Mouse (Mus musculus): ENCODE data around the gene Olfr1043. TPM values are rescaled to one million over a fixed set of nuclear protein-coding genes. Genes with fewer than 3 reads are reported as not detected.
"Not testable (repeated sequence)": the region's sequence is repeated elsewhere in the genome, so short reads cannot be mapped to it uniquely, and the experiment has no call there.

Gene Olfr1043
- not detected in 2 replicates for polyA plus RNA-seq (2012; ENCODE audit: insufficient read depth, insufficient read length, missing spikeins)

GRCm38 (mm10) chr2:86167422-86167821 lies at the start of gene Olfr1043:
Gene Olfr1043, minus strand, starts transcription at chr2:86167522.
- H3K27ac ChIP-seq (replicated peaks; ENCODE audit: low read depth, low read length): no peak within 1 kb of the TSS
- H3K4me1 ChIP-seq (ENCODE audit: control insufficient read depth, insufficient read depth, insufficient read length, low read length): no peaks in the 10 kb centered on the region
- H3K4me3 ChIP-seq (ENCODE audit: insufficient read depth, low read depth, low read length): no peak within 1 kb of the TSS

- no peak within 1 kb of the TSS for H3K4me3 ChIP-seq (ENCODE audit: insufficient read depth, low read depth, low read length)
These were observed 35.6 kb upstream of the Olfr1043 start, which contains the start of gene Olfr1045 for GRCm38 (mm10) chr2:86202909-86203308. Gene Olfr1045, minus strand, starts transcription at chr2:86203009.

GRCm38 (mm10) chr2:86195863-86196262 lies 28.5 kb upstream of the Olfr1043 start:
- no peak overlapping the region for H3K27ac ChIP-seq (replicated peaks; ENCODE audit: low read depth, low read length)

More at GRCm38 (mm10) chr2:86202909-86203308, 35.6 kb upstream of the Olfr1043 start, which contains the start of gene Olfr1045:
- H3K27ac ChIP-seq (replicated peaks; ENCODE audit: low read depth, low read length): no peak within 1 kb of the TSS
- no peaks in the 10 kb centered on the region for H3K4me1 ChIP-seq (ENCODE audit: control insufficient read depth, insufficient read depth, insufficient read length, low read length)

GRCm38 (mm10) chr2:86185583-86185982 lies 18.3 kb upstream of the Olfr1043 start, which contains the start of gene Olfr52:
Gene Olfr52, minus strand, starts transcription at chr2:86185683.
- no peak within 1 kb of the TSS for H3K4me3 ChIP-seq (ENCODE audit: insufficient read depth, low read depth, low read length)
- no peak within 1 kb of the TSS for H3K27ac ChIP-seq (replicated peaks; ENCODE audit: low read depth, low read length)
- H3K4me1 ChIP-seq (ENCODE audit: control insufficient read depth, insufficient read depth, insufficient read length, low read length): no peaks in the 10 kb centered on the region

More at GRCm38 (mm10) chr2:86195863-86196262, 28.5 kb upstream of the Olfr1043 start:
- Histone ChIP-seq H3K4me1 (ENCODE audit: control insufficient read depth, insufficient read depth, insufficient read length, low read length) (no peaks in the 10 kb centered on the region), H3K4me3 (ENCODE audit: insufficient read depth, low read depth, low read length) (no peak overlapping the region)

- Histone ChIP-seq H3K27ac (replicated peaks; ENCODE audit: low read depth, low read length) (no peak overlapping the region), H3K4me3 (ENCODE audit: insufficient read depth, low read depth, low read length) (no peak overlapping the region), H3K4me1 (ENCODE audit: control insufficient read depth, insufficient read depth, insufficient read length, low read length) (no peaks in the 10 kb centered on the region)
These were observed 12.6 kb upstream of the Olfr1043 start for GRCm38 (mm10) chr2:86179950-86180349.

- H3K4me1 ChIP-seq (ENCODE audit: control insufficient read depth, insufficient read depth, insufficient read length, low read length): no peaks in the 10 kb centered on the region
These were observed 10.4 kb upstream of the Olfr1043 start, which contains the start of gene Olfr1044 for GRCm38 (mm10) chr2:86177720-86178119. Gene Olfr1044, minus strand, starts transcription at chr2:86177820.

GRCm38 (mm10) chr2:86175422-86175821 lies 8.1 kb upstream of the Olfr1043 start:
- H3K4me1 ChIP-seq (ENCODE audit: control insufficient read depth, insufficient read depth, insufficient read length, low read length); H3K4me3 ChIP-seq (ENCODE audit: insufficient read depth, low read depth, low read length); H3K27ac ChIP-seq (replicated peaks; ENCODE audit: low read depth, low read length): not testable (repeated sequence)

More at GRCm38 (mm10) chr2:86177720-86178119, 10.4 kb upstream of the Olfr1043 start, which contains the start of gene Olfr1044:
- Histone ChIP-seq H3K4me3 (ENCODE audit: insufficient read depth, low read depth, low read length) (no peak within 1 kb of the TSS), H3K27ac (replicated peaks; ENCODE audit: low read depth, low read length) (no peak within 1 kb of the TSS)

- no peak within 1 kb of the TSS for H3K27ac ChIP-seq (replicated peaks; ENCODE audit: low read depth, low read length)
- no peak within 1 kb of the TSS for H3K4me3 ChIP-seq (ENCODE audit: insufficient read depth, low read depth, low read length)
- H3K4me1 ChIP-seq (ENCODE audit: control insufficient read depth, insufficient read depth, insufficient read length, low read length): no peaks in the 10 kb centered on the region
These were observed 5.6 kb downstream of the Olfr1043 start, which contains the start of gene Olfr1042 for GRCm38 (mm10) chr2:86161738-86162137. Gene Olfr1042, minus strand, starts transcription at chr2:86161838.

- no peak within 1 kb of the TSS for H3K4me3 ChIP-seq (ENCODE audit: insufficient read depth, low read depth, low read length)
- no peaks in the 10 kb centered on the region for H3K4me1 ChIP-seq (ENCODE audit: control insufficient read depth, insufficient read depth, insufficient read length, low read length)
- H3K27ac ChIP-seq (replicated peaks; ENCODE audit: low read depth, low read length): no peak within 1 kb of the TSS
These were observed 20.7 kb downstream of the Olfr1043 start, which contains the start of gene Olfr1040 for GRCm38 (mm10) chr2:86146632-86147031. Gene Olfr1040, minus strand, starts transcription at chr2:86146732.

GRCm38 (mm10) chr2:86135828-86136227 lies 31.5 kb downstream of the Olfr1043 start, which contains the start of gene Olfr1039:
Gene Olfr1039, minus strand, starts transcription at chr2:86135928.
- Histone ChIP-seq H3K27ac (replicated peaks; ENCODE audit: low read depth, low read length) (no peak within 1 kb of the TSS), H3K4me3 (ENCODE audit: insufficient read depth, low read depth, low read length) (no peak within 1 kb of the TSS), H3K4me1 (ENCODE audit: control insufficient read depth, insufficient read depth, insufficient read length, low read length) (no peaks in the 10 kb centered on the region)

Other genes starting within 250 kb of the Olfr1043 start
- not detected in 2 replicates for gene Olfr1026, start 246.0 kb downstream of the Olfr1043 start, polyA plus RNA-seq (2012; ENCODE audit: insufficient read depth, insufficient read length, missing spikeins)
- not detected in 2 replicates for gene Olfr1028, start 217.1 kb downstream of the Olfr1043 start, polyA plus RNA-seq (2012; ENCODE audit: insufficient read depth, insufficient read length, missing spikeins)
- not detected in 2 replicates for gene Olfr1029, start 193.6 kb downstream of the Olfr1043 start, polyA plus RNA-seq (2012; ENCODE audit: insufficient read depth, insufficient read length, missing spikeins)
- not detected in 2 replicates for gene Olfr1030, start 188.2 kb downstream of the Olfr1043 start, polyA plus RNA-seq (2012; ENCODE audit: insufficient read depth, insufficient read length, missing spikeins)
- not detected in 2 replicates for gene Olfr1031, start 177.2 kb downstream of the Olfr1043 start, polyA plus RNA-seq (2012; ENCODE audit: insufficient read depth, insufficient read length, missing spikeins)
- not detected in 2 replicates for gene Olfr1032, start 162.0 kb downstream of the Olfr1043 start, polyA plus RNA-seq (2012; ENCODE audit: insufficient read depth, insufficient read length, missing spikeins)
- gene Olfr1033, start 146.9 kb downstream of the Olfr1043 start, polyA plus RNA-seq (2012; ENCODE audit: insufficient read depth, insufficient read length, missing spikeins): 2.5 TPM in 1 of 2 replicates, not detected in the other
- not detected in 2 replicates for gene Olfr1034, start 121.7 kb downstream of the Olfr1043 start, polyA plus RNA-seq (2012; ENCODE audit: insufficient read depth, insufficient read length, missing spikeins)
- gene Olfr1036, start 93.5 kb downstream of the Olfr1043 start, polyA plus RNA-seq (2012; ENCODE audit: insufficient read depth, insufficient read length, missing spikeins): not detected in 2 replicates
- gene Olfr1037, start 80.1 kb downstream of the Olfr1043 start, polyA plus RNA-seq (2012; ENCODE audit: insufficient read depth, insufficient read length, missing spikeins): not detected in 2 replicates
- not detected in 2 replicates for gene Olfr1039, start 31.6 kb downstream of the Olfr1043 start, polyA plus RNA-seq (2012; ENCODE audit: insufficient read depth, insufficient read length, missing spikeins)
- not detected in 2 replicates for gene Olfr1040, start 20.8 kb downstream of the Olfr1043 start, polyA plus RNA-seq (2012; ENCODE audit: insufficient read depth, insufficient read length, missing spikeins)
- not detected in 2 replicates for gene Olfr1042, start 5.7 kb downstream of the Olfr1043 start, polyA plus RNA-seq (2012; ENCODE audit: insufficient read depth, insufficient read length, missing spikeins)
- not detected in 2 replicates for gene Olfr1044, start 10.3 kb upstream of the Olfr1043 start, polyA plus RNA-seq (2012; ENCODE audit: insufficient read depth, insufficient read length, missing spikeins)
- not detected in 2 replicates for gene Olfr52, start 18.2 kb upstream of the Olfr1043 start, polyA plus RNA-seq (2012; ENCODE audit: insufficient read depth, insufficient read length, missing spikeins)
- not detected in 2 replicates for gene Olfr1045, start 35.5 kb upstream of the Olfr1043 start, polyA plus RNA-seq (2012; ENCODE audit: insufficient read depth, insufficient read length, missing spikeins)
- gene Olfr1046, start 51.8 kb upstream of the Olfr1043 start, polyA plus RNA-seq (2012; ENCODE audit: insufficient read depth, insufficient read length, missing spikeins): not detected in 2 replicates
- not detected in 2 replicates for gene Olfr1047, start 63.9 kb upstream of the Olfr1043 start, polyA plus RNA-seq (2012; ENCODE audit: insufficient read depth, insufficient read length, missing spikeins)
- not detected in 2 replicates for gene Olfr1048, start 72.8 kb upstream of the Olfr1043 start, polyA plus RNA-seq (2012; ENCODE audit: insufficient read depth, insufficient read length, missing spikeins)
- not detected in 2 replicates for gene Olfr1049, start 90.8 kb upstream of the Olfr1043 start, polyA plus RNA-seq (2012; ENCODE audit: insufficient read depth, insufficient read length, missing spikeins)
- not detected in 2 replicates for gene Olfr1051, start 111.6 kb upstream of the Olfr1043 start, polyA plus RNA-seq (2012; ENCODE audit: insufficient read depth, insufficient read length, missing spikeins)
- gene Olfr1052, start 124.9 kb upstream of the Olfr1043 start, polyA plus RNA-seq (2012; ENCODE audit: insufficient read depth, insufficient read length, missing spikeins): not detected in 2 replicates
- gene Olfr1053, start 147.8 kb upstream of the Olfr1043 start, polyA plus RNA-seq (2012; ENCODE audit: insufficient read depth, insufficient read length, missing spikeins): not detected in 2 replicates
- not detected in 2 replicates for gene Olfr1054, start 167.9 kb upstream of the Olfr1043 start, polyA plus RNA-seq (2012; ENCODE audit: insufficient read depth, insufficient read length, missing spikeins)
- not detected in 2 replicates for gene Olfr1055, start 182.8 kb upstream of the Olfr1043 start, polyA plus RNA-seq (2012; ENCODE audit: insufficient read depth, insufficient read length, missing spikeins)
- not detected in 2 replicates for gene Olfr1056, start 194.9 kb upstream of the Olfr1043 start, polyA plus RNA-seq (2012; ENCODE audit: insufficient read depth, insufficient read length, missing spikeins)
- gene Olfr1057, start 210.9 kb upstream of the Olfr1043 start, polyA plus RNA-seq (2012; ENCODE audit: insufficient read depth, insufficient read length, missing spikeins): not detected in 2 replicates
- gene Olfr1058, start 221.0 kb upstream of the Olfr1043 start, polyA plus RNA-seq (2012; ENCODE audit: insufficient read depth, insufficient read length, missing spikeins): not detected in 2 replicates
- gene Olfr1061, start 246.5 kb upstream of the Olfr1043 start, polyA plus RNA-seq (2012; ENCODE audit: insufficient read depth, insufficient read length, missing spikeins): not detected in 2 replicates

All from brown adipose tissue, adult 24 weeks (tissue).